Mouse (Mus musculus): ENCODE measurements around the gene Rplp2.

The Rplp2 gene

DNA sequence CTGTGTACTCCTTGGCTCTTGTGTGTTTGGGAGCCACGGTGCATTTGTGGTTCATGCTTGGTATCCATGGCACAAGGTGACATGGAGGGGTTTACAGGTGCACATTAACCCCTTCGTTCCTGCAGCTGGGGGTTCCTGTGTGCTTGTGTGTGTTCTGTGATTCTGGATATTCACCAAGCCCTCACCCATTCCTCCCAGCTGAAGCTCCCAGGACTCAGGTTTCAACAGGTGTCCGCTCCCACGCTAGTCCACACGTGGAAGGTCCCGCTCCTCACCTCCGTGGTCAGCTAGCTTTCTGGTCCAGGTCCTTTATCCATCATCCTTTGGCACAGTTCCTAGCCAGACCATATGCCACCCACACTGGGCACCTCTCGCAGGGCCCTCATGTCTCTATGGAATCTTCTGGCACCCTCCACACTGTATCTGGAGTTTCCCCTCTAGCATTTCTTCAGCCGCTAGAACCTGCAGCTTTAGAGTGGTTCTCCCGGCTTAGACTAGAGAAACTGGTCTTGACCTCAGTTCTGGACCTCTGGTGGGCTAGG lies 19.5 kb downstream of the Rplp2 start:
- DNase-seq (ENCODE audit: low spot score), result no peak

GRCm38 (mm10) chr7:141467230-141468030 lies 20.3 kb downstream of the Rplp2 start, which contains the start of gene Cd151:
Cd151 (plus strand) TSS chr7:141467392.
- no peak for DNase-seq (ENCODE audit: low spot score)

GRCm38 (mm10) chr7:141468164-141468521 lies 21.0 kb downstream of the Rplp2 start:
- DNase-seq (ENCODE audit: low spot score), result no peak

DNA sequence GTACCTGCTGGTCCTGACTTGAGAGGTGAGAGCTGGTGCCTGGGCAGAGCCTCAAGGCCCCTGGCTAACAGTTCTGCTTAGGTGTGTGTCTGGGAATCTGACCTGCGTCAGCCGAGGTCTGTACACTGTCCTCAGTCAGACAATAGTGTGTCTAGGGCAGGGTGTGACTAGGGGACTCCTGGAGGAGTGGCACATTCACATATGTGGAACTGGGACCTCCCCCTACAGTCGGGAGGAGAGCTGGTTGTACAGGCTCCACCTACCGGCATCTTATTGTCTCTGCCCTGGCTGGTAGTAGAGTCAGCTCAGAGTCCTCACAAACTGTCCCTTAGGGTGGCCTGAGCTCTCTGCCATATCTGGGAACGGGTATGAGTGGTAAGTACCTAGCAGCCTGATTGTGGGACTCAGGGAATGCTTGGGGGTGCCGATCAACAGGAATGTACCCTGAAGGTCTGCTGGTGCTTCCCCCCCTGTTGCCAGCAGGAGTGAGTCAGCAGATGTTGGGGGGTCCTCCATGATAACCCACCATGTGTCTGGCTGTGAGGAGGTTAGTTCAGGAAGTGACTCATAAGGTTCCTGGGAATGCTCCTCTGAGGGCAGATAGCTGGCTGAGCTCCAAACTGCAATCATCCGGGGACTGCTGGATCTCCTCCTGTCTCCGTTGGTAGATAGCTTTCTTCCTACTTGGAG lies 21.5 kb downstream of the Rplp2 start:
- no peak for DNase-seq (ENCODE audit: low spot score)

DNA sequence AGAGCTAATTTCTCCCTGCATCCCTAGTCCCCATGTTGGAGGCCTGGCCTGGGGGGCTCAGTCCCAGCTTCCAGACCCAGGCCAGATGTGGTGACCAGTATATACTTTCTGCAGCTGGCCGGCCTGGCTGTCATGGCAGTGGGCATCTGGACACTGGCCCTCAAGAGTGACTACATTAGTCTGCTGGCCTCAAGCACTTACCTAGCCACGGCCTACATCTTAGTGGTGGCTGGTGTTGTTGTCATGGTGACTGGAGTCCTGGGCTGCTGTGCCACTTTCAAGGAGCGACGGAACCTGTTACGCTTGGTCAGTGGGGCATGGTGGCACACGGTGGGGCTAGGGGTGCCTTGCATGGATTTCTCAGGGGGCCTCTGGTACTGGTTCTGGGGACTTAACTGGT lies 22.2 kb downstream of the Rplp2 start:
- no peak for DNase-seq (ENCODE audit: low spot score)

DNA sequence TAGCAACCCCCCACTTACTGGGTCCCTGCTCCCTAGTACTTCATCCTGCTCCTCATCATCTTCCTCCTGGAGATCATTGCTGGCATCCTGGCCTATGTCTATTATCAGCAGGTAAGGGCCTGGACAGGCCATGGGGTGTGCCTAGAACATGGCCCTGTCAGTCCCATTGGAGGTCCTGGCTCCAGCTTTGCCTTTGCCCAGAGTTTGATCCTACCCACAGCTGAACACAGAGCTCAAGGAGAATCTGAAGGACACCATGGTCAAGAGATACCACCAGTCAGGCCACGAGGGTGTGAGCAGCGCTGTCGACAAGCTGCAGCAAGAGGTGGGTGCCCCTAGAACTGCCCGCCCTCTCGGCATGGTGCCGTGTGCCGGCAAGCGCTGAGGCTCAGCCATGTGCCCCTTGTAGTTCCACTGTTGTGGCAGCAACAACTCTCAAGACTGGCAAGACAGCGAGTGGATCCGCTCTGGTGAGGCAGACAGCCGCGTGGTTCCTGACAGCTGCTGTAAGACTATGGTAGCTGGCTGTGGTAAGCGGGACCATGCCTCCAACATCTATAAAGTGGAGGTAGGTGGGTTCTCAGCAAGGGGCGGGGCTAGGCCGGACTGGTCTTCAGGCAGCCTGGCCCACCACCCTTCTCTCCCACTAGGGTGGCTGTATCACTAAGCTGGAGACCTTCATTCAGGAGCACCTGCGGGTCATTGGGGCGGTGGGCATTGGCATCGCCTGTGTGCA lies 22.9 kb downstream of the Rplp2 start:
- DNase-seq (ENCODE audit: low spot score), result no peak

DNA sequence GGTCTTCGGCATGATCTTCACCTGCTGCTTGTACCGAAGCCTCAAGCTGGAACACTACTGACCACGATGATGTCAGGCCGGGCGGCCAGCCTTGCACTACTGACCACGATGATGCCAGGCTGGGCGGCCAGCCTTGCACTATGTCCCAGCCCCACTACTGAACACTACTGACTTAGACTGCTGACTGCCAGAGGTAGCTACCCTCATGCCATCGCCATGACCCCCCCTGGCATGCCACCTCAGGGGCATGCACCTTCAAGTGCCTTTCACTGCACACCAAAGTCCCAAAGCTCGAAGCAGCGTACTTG lies 23.4 kb downstream of the Rplp2 start:
- DNase-seq (ENCODE audit: low spot score), result no peak

GRCm38 (mm10) chr7:141471236-141471635 lies 24.1 kb downstream of the Rplp2 start:
- DNase-seq (ENCODE audit: low spot score), result no peak

DNA sequence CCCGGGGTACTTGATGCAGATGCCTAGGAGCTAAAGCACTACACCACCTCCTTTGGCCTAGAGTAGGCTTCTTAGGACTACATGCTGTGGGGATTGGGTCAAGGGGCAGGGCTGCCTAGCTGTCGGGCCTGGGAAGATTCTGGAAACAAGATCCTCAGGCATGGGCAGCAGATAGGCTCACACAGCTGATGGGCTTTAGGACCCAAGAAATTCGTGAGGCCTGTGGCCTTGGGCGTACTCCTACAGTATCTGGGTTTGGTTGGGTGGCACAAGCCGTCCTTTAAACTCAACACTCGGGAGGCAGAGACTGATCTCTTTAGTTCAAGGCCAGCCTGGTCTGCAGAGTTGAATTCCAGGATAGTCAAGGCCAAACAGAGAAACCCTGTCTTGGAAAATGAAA lies 25.1 kb downstream of the Rplp2 start:
- DNase-seq (ENCODE audit: low spot score), result no peak

DNA sequence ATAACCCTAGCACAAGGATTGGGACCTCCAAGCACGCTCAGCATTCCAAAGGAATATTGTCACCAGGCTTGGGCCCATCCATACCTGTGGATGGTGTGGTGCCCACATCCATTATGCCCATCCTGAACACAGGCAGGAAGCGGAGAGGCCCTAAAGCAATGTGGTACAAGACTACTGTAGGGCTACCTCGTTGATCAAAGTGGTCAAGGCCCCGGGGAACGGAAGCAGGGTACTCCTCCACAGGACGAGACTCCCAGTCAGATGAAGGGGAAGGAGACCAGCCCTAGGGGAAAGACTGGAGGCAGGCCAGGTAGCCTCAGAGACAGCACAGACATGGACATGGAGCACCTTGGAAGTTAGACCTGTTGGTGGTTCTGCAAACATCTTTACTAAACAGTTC lies 25.6 kb downstream of the Rplp2 start:
- no peak for DNase-seq (ENCODE audit: low spot score)

DNA sequence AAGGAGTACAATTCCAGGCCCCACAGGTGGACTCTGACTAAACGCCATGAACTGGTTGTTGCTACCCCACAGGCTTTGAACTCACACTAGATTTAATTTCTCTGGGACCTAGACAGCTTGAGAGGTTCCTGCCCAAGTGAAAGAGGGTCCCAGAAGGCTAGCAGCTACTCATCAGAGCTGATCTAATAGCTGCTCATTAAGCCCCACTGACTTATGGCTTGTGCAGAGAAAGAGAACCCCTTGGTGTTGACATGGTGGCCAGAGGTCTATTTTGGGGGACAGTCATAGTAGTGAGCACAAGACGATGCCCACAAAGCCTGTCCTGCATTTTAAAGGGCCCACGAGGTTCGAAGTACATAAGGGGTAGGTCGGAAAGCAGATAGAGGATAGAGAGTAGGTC lies 27.0 kb downstream of the Rplp2 start:
- no peak for DNase-seq (ENCODE audit: low spot score)

DNA sequence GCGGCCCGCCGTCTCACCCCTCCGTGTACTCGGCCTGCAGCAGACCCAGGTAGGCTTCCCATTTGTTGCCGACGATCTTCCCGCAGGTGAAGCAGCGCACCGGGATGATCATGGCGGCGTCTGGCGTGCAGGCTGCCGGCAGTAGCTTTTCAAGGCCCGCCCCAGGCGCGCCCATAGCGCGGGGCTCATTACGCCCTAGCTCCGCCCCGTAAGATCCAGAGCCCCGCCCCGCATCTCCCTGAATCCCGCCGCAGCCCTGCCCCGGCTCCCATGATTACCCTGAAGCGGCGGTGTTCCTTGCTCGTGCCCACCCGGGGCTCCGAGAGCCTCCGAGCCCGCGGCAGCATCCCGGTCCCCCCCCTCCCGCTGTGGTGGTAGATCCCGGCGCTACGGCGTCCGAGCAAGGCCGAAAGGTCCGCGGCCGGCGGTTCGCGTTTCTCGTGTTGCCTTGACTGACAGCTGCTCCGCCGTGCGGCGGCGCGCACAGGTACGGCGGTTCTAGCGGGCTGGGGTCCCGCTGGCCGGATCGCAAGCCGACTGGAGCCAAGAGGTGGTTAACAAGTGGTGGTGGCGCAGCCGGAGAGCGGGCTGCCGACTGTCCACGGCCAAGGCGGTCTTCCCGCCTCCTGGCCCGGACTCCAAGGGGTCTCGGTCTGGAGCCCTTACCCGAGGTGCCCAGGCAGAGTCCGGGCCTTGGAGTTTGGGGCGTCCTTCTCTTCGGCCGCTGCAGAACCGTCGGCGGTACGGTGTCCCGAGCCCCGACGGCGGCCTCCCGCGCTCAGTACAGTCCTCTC lies 28.0 kb downstream of the Rplp2 start, which contains the start of the genes Polr2l and Tspan4:
TSS of gene Polr2l (minus strand) at position 122 of the 794 bp plus-strand sequence.
TSS of gene Tspan4 (plus strand) at position 230 of the 794 bp plus-strand sequence.
- DNase-seq (ENCODE audit: low spot score), result peak; percentile 76

DNA sequence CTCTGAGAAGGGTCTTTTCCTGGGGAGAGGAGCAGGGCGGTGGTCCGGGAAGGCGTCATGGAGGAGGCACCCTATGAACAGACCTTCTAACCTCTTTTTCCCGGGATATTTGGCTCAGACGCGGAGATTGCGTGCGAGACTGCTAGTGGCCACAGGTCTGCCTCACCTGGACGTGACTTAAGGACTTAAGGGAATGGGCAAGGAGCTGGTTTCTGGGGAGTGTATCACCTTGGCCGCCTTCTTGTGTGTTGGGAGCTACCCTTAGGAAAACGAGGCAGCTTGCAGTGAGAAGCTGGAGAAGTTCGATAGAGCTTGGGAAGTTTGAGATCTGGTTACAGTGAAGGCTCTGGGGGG lies 28.6 kb downstream of the Rplp2 start:
- no peak for DNase-seq (ENCODE audit: low spot score)

- peak; percentile 69 for DNase-seq (ENCODE audit: low spot score)
These were observed 29.2 kb downstream of the Rplp2 start for GRCm38 (mm10) chr7:141476226-141476980.

GRCm38 (mm10) chr7:141476981-141477370 lies 29.8 kb downstream of the Rplp2 start:
- no peak for DNase-seq (ENCODE audit: low spot score)

- no peak for DNase-seq (ENCODE audit: low spot score)
These were observed 30.6 kb downstream of the Rplp2 start for GRCm38 (mm10) chr7:141477578-141478269.

- no peak for DNase-seq (ENCODE audit: low spot score)
These were observed 31.1 kb downstream of the Rplp2 start for GRCm38 (mm10) chr7:141478270-141478748.

DNA sequence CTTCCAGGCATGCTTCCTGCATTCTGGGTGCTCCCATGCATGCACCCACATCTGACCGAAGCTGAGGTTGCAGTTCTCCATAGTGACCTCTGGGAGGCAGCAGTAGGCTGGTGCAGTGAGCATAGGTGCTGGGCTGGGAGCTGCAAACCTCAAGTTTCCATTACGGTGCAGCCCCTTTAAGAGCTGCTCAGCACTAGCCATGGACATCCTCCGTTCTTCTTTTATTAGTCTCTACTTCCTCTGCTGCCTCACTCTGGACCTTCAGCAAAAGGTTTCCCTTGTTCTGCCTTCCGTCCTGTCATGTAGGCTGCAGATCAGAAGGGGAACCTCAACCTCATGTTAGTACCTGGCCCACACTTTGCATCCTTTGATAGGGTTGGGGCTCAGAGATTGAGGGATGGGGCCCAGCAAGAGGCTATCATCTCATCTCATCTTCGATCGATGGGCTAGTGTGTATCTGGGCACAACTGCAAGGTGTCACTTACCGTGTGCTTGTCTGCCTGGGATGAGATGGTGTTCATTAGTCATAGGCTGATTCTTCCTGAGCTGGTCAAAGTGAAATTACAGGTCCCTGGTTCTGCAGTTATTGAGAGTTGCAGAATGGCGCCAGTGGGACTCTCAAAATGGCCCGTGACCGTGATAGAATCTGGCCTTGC lies 33.8 kb downstream of the Rplp2 start:
- DNase-seq (ENCODE audit: low spot score), result no peak

- no peak for DNase-seq (ENCODE audit: low spot score)
These were observed 34.6 kb downstream of the Rplp2 start for GRCm38 (mm10) chr7:141481498-141482401.
